Mouse (Mus musculus) layer of hippocampus, postnatal 36 days (tissue): ENCODE results near the gene Mpp1. TPM values are rescaled to one million over a fixed set of nuclear protein-coding genes. Genes with fewer than 3 reads are reported as not detected.
"Not testable (repeated sequence)": the region's sequence is repeated elsewhere in the genome, so short reads cannot be mapped to it uniquely, and the experiment has no call there.

Experiments used
- DNase-seq, 2 experiments: peaks; one replicate each; pipeline ENCODE4 v3.0.0; 2022
- total RNA-seq, 2 experiments: library from RNA; stranded (reverse); gene quantifications; 2 replicates each; pipeline ENCODE4 v1.2.3; 2021

The Mpp1 gene
- 10 to 100 TPM; 35.7 to 39.7 TPM for total RNA-seq

- DNase-seq: peak; percentile 66 to 68
These were observed at the start of gene Mpp1 for GRCm38 (mm10) chrX:75130467-75131160. Gene Mpp1, minus strand, starts transcription at chrX:75131016.

GRCm38 (mm10) chrX:75163670-75164069, 32.9 kb upstream of the Mpp1 start, which contains the start of gene Smim9:
Gene Smim9, minus strand, starts transcription at chrX:75163770.
- DNase-seq: no peak

DNA sequence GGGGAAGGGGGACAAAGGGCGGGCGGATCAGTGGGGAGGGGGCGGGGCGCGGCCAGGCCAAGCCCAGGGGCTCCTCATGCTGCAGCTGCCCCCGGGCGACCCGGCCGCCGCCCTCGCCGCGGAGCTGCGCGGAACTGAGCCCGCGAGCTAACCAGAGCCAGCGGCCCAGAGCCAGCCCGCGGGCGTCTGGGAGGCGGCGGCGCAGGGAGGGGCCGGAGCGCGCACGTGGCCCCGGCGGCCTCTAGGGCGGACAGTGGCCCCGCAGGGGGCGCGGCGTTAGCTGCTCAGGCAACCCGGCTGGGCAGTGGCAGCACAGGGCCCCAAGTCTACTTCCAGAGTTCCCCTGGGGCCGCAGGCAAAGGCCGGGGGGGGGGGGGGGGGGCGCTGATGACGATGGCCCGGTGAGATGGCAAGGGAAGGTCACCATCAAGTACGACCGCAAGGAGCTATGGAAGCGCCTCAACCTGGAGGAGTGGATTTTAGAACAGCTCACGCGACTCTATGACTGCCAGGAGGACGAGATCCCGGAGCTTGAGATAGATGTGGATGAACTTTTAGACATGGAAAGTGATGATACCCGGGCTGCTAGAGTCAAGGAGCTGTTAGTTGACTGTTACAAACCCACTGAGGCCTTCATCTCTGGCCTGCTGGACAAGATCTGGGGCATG, 24.9 kb upstream of the Mpp1 start:
- DNase-seq: peak in 1 of 2 experiments; percentile 3

- DNase-seq: no peak
These were observed 21.4 kb upstream of the Mpp1 start for GRCm38 (mm10) chrX:75152249-75152648.

GRCm38 (mm10) chrX:75150304-75150703, 19.5 kb upstream of the Mpp1 start:
- no peak for DNase-seq

GRCm38 (mm10) chrX:75148414-75148813, 17.6 kb upstream of the Mpp1 start:
- DNase-seq: no peak

GRCm38 (mm10) chrX:75143124-75143555, 12.3 kb upstream of the Mpp1 start:
- DNase-seq: not testable (repeated sequence)

GRCm38 (mm10) chrX:75138182-75138581, 7.4 kb upstream of the Mpp1 start:
- no peak for DNase-seq

DNA sequence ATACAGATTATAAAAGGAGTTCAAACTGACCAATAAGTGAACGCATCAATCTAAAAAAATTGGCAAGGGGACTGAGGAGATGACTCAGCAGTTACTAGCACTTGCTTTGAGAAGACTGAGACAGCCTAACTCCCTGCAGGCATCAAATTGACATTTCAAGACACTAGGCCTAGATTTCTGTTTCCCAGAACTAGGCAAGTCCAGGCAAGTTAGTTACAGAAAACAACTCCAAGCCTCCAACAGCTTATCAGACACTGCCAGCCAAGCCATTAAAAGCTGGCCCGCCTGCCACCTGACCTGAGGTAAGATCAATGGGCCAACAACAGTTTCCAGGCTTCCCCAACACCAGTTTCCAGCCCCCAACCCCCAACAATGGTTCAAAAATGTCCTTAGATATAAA, 6.9 kb upstream of the Mpp1 start:
- no peak for DNase-seq

DNA sequence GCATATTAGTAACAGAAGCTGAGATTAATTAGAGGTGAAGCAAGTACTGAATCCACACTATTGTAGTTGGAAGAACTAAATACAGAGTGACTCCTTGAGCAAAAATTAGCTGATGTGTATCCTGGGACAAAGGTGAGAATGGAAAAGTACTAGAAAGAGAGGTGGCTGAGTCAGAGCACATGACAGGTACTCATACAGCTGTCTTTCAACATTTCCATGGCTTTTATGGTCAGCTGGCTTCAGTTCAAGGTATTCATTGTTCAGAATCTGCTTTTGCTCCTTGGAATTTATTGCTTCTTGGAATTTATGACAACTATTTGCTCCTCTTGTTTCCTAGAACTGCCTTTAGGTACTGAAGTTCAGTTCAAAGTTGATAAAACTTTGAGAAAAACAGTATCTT, 6.1 kb upstream of the Mpp1 start:
- no peak for DNase-seq

DNA sequence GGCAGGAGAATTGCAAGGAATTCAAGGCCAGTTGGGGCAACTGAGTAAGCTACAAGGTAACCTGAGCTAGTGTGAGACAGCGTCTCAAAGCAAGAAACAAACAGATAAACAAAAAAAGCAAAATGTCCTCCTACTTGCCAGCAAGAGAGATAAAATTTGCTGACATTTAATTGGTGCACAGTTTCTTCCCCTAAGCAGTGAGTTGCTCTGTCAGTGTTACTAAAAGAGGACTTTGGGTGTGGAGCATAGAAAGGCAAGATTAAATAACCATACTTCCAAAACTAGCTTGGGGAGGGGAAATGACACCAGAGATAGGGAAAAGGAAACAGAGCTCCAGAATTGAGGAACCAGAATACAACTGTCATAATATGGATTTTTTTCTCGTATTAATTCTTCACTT, 1.3 kb downstream of the Mpp1 start:
- no peak for DNase-seq

- no peak for DNase-seq
These were observed 2.4 kb downstream of the Mpp1 start for GRCm38 (mm10) chrX:75128333-75128980.

- DNase-seq: no peak
These were observed 3.9 kb downstream of the Mpp1 start for GRCm38 (mm10) chrX:75126893-75127292.

DNA sequence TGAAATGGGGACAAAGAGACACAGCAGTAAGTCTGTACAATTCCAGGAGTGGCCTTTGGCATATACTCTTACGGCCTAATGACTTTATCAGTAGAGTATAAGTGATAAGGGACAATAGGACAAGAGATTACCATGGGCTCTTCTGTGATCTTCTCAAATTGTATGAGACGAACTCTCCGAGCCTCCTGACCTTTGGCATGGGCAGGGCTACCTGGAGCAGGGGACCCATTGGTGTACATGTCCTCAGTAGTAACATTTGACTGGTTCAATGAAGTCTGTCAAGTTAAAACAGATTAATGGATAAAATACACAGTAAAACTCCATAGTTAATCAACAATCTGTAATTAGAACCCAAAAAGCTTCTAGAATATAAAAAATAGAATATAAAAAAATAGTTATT, 5.2 kb downstream of the Mpp1 start:
- DNase-seq: no peak

DNA sequence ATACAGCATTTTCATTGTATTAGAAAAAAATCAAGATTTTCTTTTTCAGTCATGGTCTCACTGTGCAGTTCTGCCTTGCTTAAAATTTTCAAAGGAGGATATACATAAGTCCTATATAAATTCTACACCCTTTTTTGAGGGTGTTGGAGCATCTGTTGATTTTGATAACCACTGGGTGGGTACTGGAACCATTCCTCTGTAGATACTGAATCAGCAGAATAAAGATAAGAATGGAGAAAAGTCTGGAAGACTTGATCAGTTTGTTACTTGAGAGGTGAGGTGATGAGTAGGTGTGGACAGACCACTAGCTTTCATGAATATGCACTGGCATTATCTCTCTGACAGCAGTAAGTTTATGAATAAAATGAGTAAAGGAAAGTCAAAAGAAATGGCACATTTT, 15.3 kb downstream of the Mpp1 start:
- no peak for DNase-seq

DNA sequence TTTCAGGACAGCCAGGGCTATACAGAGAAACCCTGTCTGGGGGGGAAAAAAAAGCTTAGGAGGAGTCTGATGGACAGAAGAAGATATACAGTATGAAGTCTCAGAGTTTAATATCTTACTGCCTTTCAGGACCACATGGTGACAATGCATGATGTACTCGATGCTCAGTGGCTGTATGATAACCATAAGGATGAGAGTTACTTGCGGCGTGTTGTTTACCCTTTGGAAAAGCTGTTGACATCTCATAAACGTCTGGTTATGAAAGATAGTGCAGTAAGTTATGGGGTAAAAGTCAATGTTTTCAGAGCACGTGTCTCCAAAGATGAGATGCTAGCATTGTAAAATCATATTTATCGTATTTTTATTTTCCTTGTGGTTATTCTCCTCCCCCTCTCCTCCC, 28.5 kb downstream of the Mpp1 start:
- DNase-seq: no peak

- DNase-seq: no peak
These were observed 32.0 kb downstream of the Mpp1 start for GRCm38 (mm10) chrX:75098799-75099198.

DNA sequence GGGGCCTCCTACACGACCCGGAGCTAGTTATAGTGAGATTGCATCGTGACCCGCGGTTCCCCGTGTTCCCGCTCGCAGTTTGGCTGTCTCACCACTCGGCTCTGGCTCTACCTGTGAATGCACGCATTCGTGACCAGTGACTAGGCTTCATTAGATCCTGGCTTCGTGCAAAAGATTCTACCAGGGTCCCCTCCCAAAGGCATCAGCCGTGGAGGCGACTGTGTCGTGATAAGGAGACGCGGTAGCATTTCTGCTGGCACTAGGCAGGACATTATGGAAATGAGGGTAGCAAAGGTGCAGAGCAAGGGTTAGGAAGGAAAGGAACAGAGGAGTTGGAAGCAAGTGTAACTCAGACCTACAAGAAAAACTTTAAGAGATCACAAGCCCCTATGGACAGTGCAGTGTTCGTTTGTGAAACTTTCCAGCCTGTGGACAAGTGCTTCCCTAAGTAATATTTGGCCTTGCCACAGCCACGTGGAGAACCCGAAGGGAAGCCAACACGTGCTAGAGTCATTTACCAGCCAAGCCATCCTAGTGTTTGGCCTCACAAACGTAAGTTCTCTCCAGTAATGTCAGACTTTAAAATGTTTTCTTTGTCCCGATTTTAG, 34.5 kb downstream of the Mpp1 start:
- no peak for DNase-seq

DNA sequence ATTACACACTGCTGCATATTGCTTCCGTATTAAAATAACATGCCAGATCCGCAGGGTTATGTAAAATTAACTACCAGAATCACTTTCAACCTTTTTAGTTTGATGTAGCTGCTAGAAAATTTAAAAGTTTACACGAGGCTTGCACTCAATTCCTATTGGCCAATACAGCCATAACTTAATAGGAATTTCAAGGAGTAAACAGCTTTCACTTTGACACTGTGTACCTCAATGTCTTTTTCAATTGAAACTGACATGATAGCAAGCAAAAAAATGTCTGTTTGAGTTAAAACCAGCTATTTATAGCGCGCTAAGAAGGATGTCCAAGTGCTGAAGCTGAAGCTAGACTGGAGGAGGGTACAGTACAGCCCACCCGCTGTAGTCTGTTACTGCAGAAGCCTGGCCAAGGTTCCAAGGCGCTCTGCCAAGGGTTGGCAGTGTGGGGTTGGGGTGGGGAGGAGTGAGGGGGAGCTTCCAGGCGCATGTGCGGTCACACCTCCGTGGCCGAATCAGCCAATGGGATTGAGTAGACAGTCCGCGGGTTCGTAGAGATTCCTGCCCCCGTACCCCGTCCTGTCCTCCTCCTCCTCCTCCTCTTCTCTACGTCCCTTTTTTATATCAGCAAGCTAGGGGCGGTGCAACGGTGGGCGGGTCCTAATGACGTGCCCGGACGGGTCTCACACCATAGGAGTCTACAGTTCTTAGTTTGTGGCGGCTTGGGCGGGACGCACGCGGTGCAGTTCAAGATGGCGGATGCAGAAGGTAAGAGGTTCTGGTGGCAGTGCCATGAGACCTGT, 35.2 kb downstream of the Mpp1 start, which contains the start of gene Dkc1:
Dkc1 (plus strand) TSS at position 486 of the 794 bp plus-strand sequence.
- DNase-seq: peak; percentile 85 to 89

- DNase-seq: no peak
These were observed 45.2 kb downstream of the Mpp1 start for GRCm38 (mm10) chrX:75085654-75086053.

DNA sequence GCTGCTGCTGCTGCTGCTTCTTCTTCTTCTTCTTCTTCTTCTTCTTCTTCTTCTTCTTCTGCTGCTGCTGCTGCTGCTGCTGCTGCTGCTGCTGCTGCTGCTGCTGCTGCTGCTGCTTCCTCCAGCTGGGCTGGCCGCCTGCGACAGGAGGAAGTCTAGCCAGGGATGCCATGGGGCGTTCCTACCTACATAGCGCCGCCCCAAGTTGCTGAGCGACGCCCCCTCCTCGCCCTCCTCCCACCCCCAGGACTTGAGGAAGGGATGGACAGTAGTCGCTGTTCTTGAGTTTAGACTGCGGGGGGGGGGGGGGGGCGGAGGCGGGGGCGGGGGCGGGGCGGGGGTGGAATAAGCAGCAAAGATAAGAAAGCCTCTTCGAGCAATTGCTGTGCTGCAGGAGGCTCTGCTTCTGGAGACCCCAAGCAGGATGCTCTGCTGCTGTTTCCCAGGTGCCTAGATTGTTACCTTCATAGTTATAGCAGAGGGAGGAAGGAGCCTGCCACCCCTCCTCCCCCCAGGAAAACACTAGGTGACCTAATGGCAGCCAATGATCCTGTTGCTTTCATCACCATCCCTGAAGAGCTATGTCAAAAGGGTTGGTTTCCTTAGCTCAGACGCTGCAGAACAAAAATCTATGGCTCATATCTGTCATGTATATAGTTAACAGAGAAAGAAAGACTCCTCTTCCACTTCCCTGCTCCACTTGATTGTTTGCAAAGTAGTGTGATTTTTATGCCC, 45.9 kb downstream of the Mpp1 start, which contains the start of gene Gab3:
Gab3 (minus strand) TSS at position 685 of the 735 bp plus-strand sequence.
- no peak for DNase-seq
